Mouse (Mus musculus): ENCODE data around the gene Atg14. TPM values are rescaled to one million over a fixed set of nuclear protein-coding genes. Genes with fewer than 3 reads are reported as not detected.

Gene Atg14
- total RNA-seq, 2 experiments from 2014 or later, result 6.9 to 7.0 TPM

GRCm38 (mm10) chr14:47504036-47504435 is 66.4 kb downstream of the Atg14 start:
- DNase-seq, result no peak

- no peak for DNase-seq
These were observed 71.8 kb downstream of the Atg14 start for GRCm38 (mm10) chr14:47498632-47499031.

GRCm38 (mm10) chr14:47497166-47497565 is 73.3 kb downstream of the Atg14 start:
- DNase-seq, result no peak

GRCm38 (mm10) chr14:47495951-47496350 is 74.5 kb downstream of the Atg14 start:
- DNase-seq, result no peak

GRCm38 (mm10) chr14:47493592-47494361 is 76.7 kb downstream of the Atg14 start:
- no peak for DNase-seq

Other genes with a start within 250 kb of the Atg14 start
- gene Lgals3, start 202.9 kb downstream of the Atg14 start, total RNA-seq (2021), result 1 to 10 TPM; 2.6 to 3.5 TPM
- 10 to 100 TPM; 26.5 to 35.0 TPM for gene Dlgap5, start 152.2 kb downstream of the Atg14 start, total RNA-seq (2021)
- gene Fbxo34, start 120.2 kb downstream of the Atg14 start, total RNA-seq (2021), result 10 to 100 TPM; 20.4 to 22.3 TPM
- 100 to 1,000 TPM; 154 to 156 TPM for gene Ktn1, start 77.8 kb upstream of the Atg14 start, total RNA-seq (2021)

All from heart, postnatal 4 days (tissue).